Mouse (Mus musculus): ENCODE data around the gene Serpinb1c. TPM values are rescaled to one million over a fixed set of nuclear protein-coding genes. Genes with fewer than 3 reads are reported as not detected.

Serpinb1c gene
- total RNA-seq, 2 experiments from 2014 or later = not detected

- intact Hi-C loops (cut with DNase I) = no loop called here
- no peak for DNase-seq (ENCODE audit: low spot score in 2 of 2)
Measured at GRCm38 (mm10) chr13:32831505-32832273, 66.3 kb downstream of the Serpinb1c start.

Other genes with a start within 250 kb of the Serpinb1c start
- gene Mylk4, start 114.3 kb downstream of the Serpinb1c start, total RNA-seq (2021) = under 1 TPM; 0.14 to 0.16 TPM
- gene Wrnip1, start 96.2 kb downstream of the Serpinb1c start, total RNA-seq (2021) = 10 to 100 TPM; 56.5 to 67.2 TPM
- 1 to 10 TPM; 1.1 to 1.7 TPM for gene D930007J09Rik, start 95.4 kb downstream of the Serpinb1c start, total RNA-seq (2021)
- 1 to 10 TPM; 2.5 to 3.8 TPM for gene Serpinb1a, start 47.0 kb downstream of the Serpinb1c start, total RNA-seq (2021)
- gene Serpinb6b, start 67.0 kb upstream of the Serpinb1c start, total RNA-seq (2021) = 1 to 10 TPM; 1.3 to 1.6 TPM
- gene Serpinb9, start 105.0 kb upstream of the Serpinb1c start, total RNA-seq (2021) = 1 to 10 TPM; 4.0 to 4.7 TPM
- not detected for gene Serpinb9b, start 129.2 kb upstream of the Serpinb1c start, total RNA-seq (2021)
- 1 to 10 TPM; 1.5 to 2.3 TPM for gene Serpinb1b, start 180.4 kb upstream of the Serpinb1c start, total RNA-seq (2021)

Measured in left cerebral cortex, postnatal 25 days (tissue).